Mouse (Mus musculus) urinary bladder, adult 18-20 months (tissue): ENCODE data around the gene Rad23a.
"Not testable (repeated sequence)": the region's sequence is repeated elsewhere in the genome, so short reads cannot be mapped to it uniquely, and the experiment has no call there.

Source experiments
- DNase-seq, 2 experiments: peaks; one replicate each; pipeline ENCODE4 v3.0.0; 2022; ENCODE audit warnings: low spot score in 2 of 2, mixed read lengths in 2 of 2

Gene Rad23a

GRCm38 (mm10) chr8:84841514-84841913 lies 1.0 kb upstream of the Rad23a start:
- DNase-seq: no peak

- no peak for DNase-seq
Measured at GRCm38 (mm10) chr8:84839875-84840247, 604 bp downstream of the Rad23a start.

GRCm38 (mm10) chr8:84839411-84839810 lies 1.1 kb downstream of the Rad23a start:
- DNase-seq: no peak

GRCm38 (mm10) chr8:84838513-84838912 lies 2.0 kb downstream of the Rad23a start:
- no peak for DNase-seq

- no peak for DNase-seq
Measured at GRCm38 (mm10) chr8:84837912-84838470, 2.5 kb downstream of the Rad23a start.

GRCm38 (mm10) chr8:84837149-84837911 lies 3.1 kb downstream of the Rad23a start:
- DNase-seq: no peak

- DNase-seq: no peak
Measured at GRCm38 (mm10) chr8:84834866-84835855, 5.3 kb downstream of the Rad23a start.

GRCm38 (mm10) chr8:84834002-84834865 lies 6.2 kb downstream of the Rad23a start:
- no peak for DNase-seq

- no peak for DNase-seq
Measured at GRCm38 (mm10) chr8:84832759-84833742, 7.4 kb downstream of the Rad23a start.

GRCm38 (mm10) chr8:84832034-84832717 lies 8.3 kb downstream of the Rad23a start:
- peak; percentile 63 to 84 for DNase-seq

GRCm38 (mm10) chr8:84831490-84831889 lies 9.0 kb downstream of the Rad23a start, which contains the start of gene Gadd45gip1:
Gadd45gip1 (plus strand) TSS chr8:84831522.
- DNase-seq: no peak

GRCm38 (mm10) chr8:84826518-84826917 lies 13.9 kb downstream of the Rad23a start:
- not testable (repeated sequence) for DNase-seq

GRCm38 (mm10) chr8:84825636-84826035 lies 14.8 kb downstream of the Rad23a start:
- no peak for DNase-seq

- DNase-seq: no peak
Measured at GRCm38 (mm10) chr8:84823653-84824052, 16.8 kb downstream of the Rad23a start.

- no peak for DNase-seq
Measured at GRCm38 (mm10) chr8:84822723-84823122, 17.7 kb downstream of the Rad23a start, which contains the start of gene Dand5. Dand5 (minus strand) TSS chr8:84822823.

GRCm38 (mm10) chr8:84816117-84816516 lies 24.3 kb downstream of the Rad23a start:
- DNase-seq: no peak

- peak; percentile 89 to 98 for DNase-seq
Measured at GRCm38 (mm10) chr8:84815547-84815946, 24.9 kb downstream of the Rad23a start.

- no peak for DNase-seq
Measured at GRCm38 (mm10) chr8:84814555-84815441, 25.7 kb downstream of the Rad23a start.
